Mouse (Mus musculus) gastrocnemius, postnatal 4 days (tissue): ENCODE results near the gene Otog. TPM values are rescaled to one million over a fixed set of nuclear protein-coding genes. Genes with fewer than 3 reads are reported as not detected.

Experiments
- DNase-seq, 2 experiments: peaks; one replicate each; pipeline ENCODE4 v3.0.0; 2021 to 2022; ENCODE audit warnings: low spot score in 2 of 2, mixed read lengths in 2 of 2
- total RNA-seq, 2 experiments: library from RNA; stranded (reverse); gene quantifications; 2 replicates each; pipeline ENCODE4 v1.2.3; 2021

Gene Otog
- total RNA-seq, 2 experiments from 2014 or later, result 0.21 to 0.34 TPM

DNA sequence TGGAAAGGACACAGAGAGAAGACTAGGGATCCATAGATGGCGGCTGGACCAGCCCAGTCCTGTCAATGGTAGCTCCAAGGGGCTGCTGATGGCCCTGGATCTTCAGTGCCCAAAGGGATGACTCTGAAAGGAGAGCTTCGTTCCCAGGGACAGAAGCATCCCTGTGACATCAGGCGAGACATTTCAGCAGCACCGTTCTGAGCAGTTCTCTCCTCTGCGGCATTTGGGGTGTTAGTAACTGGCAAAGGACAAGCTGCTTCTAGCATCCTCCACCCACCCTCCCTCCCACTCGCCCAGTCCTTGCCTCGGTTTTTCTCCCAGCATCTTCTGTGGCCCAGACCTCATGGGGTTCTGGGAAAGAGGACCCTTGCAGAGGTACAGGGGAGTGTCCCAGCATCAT lies 41.5 kb downstream of the Otog start:
- DNase-seq, result no peak

DNA sequence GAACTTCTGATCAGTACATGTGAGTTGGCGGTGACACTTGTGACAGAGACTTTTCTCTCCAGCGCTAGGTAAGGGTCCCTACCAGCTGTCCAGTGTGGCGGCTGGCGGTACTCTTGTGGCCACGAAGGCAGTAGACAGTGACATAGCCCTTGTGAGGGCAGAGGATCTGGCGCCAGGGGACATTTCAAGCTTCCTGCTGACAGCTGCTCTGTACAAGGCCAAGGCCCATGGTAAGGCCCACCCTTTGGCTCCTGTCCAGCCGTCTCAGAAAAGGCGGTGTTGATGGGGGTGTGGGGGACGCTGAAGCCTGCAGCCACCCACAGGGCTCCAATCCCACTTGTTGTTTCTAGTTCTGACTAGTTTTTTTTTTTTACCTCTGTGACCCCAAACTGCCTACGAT lies 42.9 kb downstream of the Otog start:
- DNase-seq, result peak; percentile 32 to 75

DNA sequence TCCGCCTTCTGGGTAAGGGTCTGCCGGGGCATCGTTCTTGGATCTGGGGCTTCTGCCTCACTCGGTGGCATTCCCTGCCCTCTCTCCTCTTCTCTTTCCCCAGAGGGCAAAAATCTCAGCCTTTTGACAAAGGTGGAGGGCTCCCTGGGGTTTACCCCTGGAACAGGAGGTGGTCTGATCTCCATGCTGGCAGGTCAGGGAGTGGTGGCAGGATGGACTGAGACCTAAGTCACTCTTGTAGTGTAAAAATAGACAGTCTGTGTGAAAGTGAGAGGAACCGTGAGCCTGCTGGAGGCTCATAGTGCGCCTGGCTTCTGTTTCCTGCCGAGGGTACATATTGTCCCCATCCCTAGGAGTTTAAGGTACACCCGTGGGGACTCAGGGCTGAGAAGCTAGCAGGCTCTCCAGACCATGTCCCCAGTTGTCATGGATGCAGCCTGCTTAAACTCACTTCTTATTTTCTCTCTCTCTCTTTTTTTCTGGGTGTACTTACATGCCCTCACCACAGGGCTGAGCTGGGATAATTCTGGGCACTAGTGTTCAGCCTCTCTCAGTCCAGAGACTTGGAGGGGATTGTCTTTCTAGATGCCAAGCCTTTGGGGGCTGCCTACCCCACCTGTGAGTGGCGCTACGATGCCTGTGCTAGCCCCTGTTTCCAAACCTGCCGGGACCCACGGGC lies 44.5 kb downstream of the Otog start:
- DNase-seq, result no peak

DNA sequence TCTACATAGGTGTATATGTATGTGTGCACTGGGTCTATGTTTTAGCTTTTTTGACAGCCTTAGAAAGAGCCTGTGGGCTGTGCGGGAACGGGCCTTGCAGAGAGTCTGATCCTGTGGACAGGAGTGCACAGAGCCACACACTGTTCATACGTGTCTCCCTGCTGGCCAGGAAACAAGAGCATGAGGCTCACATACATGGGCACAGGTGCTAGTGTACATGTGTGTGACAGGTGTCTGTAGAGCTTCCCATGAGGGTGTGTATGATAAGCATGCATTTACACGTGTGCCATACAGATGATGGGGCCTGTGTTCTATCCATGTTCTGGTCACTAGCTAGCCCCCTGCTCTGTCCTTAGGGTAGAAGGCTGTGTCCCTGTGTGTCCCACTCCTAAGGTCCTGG lies 45.6 kb downstream of the Otog start:
- DNase-seq, result no peak

DNA sequence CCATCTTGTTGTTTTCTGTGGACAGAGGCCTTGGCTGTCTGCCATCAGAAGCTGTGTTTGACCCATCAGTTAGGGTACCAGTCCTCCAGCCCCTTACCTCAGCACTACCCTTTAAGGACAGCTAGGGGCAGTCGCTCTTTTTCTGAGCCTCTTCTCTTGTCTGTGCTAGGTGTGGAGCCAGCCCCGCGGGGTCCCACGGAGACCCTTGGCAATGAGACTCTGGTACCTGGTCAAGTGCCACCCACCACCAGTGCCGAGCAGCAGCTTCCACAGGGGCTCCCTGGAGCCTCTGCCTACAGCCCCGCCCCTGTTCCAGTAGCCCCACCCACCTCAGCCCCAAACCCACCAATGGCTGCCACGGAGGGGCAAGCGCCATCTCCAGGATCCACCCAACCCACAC lies 46.3 kb downstream of the Otog start:
- DNase-seq, result no peak

DNA sequence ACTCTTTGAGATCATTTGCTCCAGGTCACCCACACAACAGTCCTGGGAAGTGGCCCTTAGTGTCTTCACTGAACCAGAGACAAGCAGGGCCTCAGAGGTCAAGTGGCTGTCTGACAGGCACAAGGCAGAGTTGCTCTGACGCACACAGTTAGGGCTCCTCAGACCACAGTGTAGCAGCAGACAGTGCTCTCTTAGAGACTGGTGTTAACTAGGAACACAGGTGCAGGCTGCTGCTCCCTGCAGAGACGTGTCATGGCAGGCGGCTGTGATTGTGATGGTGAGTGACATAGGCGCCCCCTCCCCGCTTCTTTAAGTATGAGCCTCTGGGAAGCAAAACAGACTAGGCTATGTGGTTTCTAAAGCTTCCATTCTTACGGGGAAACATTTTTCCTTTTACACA lies 55.5 kb downstream of the Otog start:
- DNase-seq, result no peak

DNA sequence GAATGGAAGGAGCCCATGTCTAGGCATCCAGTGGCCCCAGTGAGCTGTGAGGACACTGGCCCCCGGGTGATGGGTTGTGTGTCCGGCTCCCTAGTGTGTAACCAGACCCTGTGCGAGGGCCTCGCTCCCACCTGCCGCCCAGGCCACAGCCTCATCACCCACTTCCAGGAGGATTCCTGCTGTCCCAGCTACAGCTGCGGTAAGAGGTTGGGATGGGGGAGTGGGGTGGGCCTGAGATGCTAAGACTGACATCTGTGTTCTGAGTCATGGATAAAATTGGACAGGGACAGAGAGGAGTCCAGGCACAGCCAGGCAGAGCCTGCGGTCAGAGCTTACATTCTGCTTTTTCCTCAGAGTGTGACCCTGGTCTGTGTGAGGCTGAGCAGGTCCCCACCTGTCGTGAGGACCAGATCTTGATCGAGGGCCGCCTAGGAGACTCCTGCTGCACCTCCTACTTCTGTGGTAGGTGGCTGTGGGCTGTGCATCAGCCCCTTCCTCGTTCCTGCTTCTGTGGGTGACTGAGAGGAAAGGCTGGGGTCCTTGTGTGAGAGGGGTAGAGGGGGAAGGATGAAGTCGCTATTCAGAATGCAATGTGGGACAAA lies 60.3 kb downstream of the Otog start:
- DNase-seq, result no peak

DNA sequence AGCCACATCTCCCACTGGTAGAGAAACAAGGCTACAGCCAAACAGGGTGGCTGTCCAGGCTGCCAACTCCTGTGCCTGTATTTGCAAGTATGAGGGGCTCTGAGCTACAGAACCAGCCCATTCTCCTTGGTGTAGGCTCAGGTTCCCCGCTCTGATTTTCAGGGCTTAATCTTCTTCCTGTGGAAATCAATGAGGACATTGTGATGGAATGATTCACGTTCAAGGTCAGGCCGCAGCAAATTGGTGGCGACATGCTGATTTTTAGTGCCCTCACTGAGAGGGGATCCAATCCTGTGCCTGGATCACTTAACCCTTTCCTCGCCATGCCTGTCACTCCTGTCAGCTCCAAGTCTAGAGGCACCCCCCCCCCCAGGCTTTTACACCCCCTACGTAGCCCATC lies 72.7 kb downstream of the Otog start:
- peak in 1 of 2 experiments; percentile 22 for DNase-seq

DNA sequence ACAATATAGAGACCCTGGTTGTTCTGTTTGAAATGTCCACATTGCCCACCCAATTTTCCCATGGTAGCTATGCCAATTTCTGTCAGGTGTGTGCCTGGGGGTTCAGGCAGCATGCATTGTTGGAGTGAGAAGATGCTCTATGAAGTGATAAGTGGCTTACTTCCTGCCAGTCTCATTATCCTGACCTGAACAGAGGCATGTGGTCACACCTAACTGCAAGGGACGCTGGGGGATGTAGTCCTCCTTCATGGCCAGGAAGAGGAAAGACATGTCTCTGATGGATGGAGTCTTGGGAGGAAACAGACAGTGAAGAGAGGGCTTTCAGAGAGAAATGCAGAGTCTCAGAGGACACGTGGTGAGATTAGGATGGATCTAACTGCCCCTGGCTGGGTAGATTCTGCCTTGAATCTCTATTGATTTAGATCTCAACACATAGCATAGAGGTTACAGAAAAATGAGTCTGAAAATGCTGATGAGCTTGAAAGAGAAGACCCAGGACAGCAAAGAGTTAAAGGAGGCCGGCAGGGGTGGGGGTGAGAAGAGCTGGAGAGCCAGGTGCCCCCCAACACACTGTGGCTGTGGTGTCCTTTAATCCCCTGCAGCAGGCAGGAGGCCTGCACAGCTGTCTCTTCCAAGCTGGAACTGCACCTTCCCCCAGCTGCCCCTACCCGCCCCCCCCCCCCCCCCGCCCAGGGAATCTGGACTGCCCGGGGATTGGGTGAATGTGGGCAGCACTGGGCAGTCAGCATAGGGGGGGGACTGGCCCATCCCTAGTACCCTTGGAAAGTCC lies 73.6 kb downstream of the Otog start:
- no peak for DNase-seq

DNA sequence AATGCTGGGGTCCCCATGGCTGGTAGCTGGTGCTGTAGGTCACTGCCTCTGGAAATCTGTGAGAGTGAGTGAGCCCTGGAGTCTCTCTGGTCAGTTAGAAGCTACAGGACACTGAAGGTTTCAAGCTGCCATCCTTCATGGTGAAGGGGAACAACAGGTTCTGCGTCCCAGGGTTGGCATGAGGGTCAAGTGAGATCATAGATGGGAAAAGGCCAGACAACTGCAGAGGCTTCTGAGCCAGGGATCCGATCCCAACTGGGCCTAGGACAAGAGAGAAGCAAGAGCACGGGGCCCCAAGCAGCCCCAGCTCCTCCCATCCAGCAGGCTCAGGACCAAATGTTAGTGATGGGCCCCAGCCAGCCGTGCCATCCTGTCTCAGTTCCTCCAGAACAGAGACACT lies 74.9 kb downstream of the Otog start:
- DNase-seq, result peak in 1 of 2 experiments; percentile 56

DNA sequence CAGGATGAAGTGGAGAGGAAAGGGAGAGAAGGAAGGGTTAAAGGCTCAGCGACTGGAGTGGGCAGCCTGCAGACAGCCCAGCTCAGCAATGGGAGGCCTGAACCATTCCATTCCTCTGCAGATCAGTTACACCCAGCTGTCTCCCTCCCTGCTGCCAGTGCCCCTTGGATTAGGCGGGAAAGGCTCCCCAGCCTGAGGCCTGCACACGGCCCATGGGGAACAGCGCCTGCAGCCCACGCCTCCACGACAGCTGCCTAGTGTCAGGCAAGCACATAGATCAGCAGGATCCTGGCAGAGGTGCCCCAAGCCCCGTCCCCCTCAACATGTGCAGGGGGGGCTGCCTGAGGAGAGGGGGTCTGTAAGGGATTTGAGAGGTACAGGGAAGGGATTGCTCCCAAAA lies 76.2 kb downstream of the Otog start:
- DNase-seq, result peak in 1 of 2 experiments; percentile 56

DNA sequence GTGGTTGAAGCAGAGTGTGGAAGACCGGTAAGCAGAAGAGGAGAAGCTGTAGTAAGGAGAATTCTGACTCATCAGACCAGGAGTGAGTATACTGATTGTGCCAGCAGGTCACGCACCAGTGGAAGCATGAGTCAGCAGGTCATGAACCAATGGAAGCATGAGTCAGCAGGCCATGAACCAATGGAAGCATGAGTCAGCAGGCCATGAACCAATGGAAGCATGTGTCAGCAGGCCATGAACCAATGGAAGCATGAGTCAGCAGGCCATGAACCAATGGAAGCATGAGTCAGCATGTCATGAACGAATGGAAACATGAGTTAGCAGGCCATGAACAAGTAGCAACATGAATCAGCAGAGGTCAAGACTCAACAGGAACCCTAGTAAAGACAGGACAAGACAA lies 80.5 kb downstream of the Otog start:
- DNase-seq, result no peak

DNA sequence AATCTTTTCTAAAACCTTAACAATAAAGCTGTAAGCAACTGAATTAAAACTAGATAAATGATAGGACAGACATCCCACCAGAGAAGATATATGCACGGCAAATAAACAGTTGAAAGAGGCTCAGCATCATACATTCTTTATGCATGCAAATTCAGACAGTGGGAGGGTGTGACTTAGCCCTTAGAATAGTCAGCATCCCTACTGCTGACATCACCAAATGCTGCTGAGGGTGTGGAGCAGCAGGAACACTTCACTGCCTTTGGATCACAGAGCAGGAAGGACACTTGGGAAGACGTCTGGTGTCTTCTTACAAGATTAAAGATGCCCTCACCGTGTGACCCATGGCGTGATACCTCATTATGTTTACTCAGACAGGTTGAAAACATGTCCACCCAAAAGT lies 87.1 kb downstream of the Otog start:
- no peak for DNase-seq

DNA sequence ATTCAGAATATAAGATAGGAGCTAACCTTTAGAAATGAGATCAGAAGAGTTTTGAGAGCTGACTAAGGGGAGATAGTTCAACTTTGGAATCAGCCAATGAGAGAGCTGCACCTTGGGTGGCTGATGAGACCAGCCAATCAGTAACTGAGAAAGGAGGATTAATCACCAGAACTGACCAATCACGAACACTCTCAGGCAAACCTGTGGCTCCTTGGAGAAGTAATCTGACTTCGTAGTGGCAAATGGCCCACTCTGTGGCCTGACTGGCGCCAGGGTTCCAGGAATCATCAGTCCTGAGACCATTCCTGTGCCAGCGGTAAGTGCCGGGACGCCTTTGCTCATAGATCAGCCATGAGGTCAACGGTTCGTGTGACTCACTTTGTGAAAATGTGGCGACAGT lies 96.6 kb downstream of the Otog start:
- DNase-seq, result peak in 1 of 2 experiments; percentile 17

DNA sequence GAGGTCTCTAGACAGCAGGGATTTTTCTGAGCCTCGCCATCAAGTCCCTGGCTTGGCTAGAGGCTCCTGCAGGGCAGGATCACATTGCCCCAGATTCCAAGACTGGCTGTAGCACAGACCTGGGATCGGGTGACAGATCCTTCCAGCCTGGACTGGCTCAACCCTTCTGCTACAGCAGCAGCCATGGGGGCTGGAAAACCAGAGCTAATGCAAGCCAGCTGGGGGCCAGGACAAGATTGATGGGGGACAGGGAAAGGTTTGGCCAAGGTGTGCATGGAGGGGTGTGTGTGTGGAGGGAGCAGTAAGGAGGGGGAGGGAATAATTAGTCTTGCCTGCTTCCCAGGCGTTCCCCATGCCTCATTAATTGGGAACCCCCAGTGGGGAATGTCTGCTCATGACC lies 99.0 kb downstream of the Otog start:
- DNase-seq, result no peak

DNA sequence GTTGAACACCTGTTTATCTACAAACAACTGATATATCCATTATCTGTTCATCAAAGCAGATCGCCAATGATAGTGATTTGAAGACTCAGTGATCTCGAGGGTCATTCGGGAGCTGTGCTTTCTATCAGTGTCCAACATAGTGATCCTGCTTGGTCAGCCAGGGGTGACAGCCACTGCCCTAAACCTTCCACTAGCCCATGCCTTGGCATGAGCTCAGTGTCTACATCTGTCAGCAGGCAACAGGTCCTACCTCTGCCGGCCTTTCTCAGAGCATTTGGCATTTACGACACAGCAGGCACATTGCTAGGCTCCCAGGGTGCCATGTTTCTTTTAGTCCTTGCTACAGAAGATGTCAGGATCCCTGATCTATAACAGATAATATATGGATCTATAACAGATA lies 99.5 kb downstream of the Otog start:
- DNase-seq, result no peak

DNA sequence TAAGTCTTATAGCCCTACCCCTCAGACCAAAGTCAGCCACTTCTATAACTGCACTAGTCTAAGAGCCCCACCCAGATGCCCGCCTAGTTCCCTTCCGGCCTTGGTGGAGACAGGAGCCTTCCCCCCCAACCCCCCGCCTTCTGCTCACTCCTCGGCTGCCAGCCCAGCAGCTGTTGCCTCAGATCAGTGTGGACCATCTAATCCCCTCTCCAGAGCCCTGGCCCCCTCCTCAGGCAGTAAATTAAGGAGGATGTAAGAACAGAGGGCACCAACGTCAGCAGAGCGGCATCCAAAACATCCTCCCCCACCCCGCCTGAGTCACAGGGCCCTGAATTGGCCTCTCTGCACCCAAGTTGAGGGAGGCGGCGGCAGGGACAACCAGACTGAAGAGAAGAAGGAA lies 100.7 kb downstream of the Otog start:
- DNase-seq, result peak in 1 of 2 experiments; percentile 51

DNA sequence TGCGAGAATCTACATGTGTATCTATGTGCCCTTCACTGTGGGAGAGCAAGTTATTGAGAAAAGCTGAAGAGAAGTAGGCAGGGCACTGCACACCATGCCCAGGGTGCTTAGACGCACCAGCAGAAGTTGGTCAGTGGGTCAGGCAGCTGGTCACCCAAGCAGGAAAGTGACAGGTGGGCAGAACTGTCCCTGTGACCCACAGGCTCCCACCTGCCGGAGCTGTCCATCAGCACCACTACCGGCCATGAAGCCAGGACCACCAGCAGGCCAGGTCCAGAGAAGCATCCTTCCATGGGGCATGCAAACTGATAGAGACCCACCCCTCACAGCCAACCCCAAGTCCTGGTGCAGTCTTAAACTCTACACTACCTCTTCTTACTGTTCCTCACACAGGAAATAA lies 106.9 kb downstream of the Otog start:
- DNase-seq, result no peak

DNA sequence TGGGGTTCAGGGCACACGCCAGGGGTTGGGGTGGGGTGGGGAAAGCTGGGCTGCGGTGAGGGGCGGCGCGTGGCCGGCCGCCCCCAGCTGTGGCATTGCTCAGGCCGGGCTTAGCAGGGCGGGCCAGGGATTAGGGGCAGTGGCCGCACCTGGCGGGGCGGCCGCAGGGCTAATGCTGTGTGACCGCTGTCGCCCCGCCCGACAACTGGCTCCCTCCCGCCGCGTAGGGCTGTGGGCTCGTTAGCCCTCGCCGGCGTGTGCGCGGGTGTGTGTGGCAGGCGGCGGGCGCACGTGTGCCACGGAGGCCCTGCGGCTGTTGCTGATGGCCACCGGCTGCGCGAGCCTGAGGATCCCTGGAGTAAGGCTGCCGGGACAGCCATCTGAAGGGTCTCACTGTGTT lies 108.0 kb downstream of the Otog start:
- DNase-seq, result peak in 1 of 2 experiments; percentile 22

DNA sequence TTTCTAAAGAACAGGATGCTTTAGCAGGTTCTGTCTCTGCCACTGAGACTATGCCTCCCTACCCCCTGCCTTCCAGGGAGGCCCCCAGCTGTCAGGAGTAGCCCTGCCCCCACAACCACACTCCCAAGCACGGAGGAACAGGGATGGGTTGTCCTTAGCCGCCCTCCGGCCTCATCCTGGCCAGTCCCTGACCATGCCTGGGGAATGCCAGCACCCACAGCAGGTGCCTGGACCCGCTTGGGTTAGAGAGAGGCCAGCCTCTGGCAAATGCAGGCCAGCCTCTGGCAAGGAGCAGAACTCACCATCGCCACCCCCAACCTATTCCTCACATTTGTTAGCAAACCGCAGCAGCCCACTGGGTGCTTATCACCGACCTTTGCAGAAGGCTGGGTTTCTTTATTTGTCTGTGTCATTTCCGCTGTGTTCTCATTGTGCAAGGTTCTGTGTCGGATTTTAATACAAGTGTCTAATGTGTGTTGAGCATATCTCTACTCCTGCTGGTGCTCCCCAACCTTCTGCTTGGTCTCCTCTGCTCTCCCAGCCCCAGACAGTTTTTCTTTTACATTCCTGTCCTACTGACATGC lies 109.4 kb downstream of the Otog start:
- DNase-seq, result peak in 1 of 2 experiments; percentile 54

DNA sequence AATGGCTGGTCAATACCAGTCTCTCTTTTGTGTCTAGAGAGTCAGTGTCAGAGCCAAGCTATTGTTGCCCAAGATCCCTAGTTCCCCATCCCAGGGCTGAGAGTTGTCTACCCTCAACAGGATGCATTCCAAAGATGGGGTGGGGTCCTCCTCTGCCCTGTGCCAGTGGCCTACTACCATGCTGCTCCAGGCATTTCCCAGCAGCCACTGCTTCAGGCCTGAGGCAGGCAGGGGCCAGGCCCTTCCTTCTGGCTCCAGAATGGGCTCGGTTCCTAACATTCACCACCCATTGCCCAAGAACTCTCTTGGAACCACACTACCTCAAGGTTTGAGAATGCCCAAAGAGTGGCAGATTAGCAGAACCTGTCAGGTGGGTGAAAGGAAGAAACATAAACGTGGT lies 112.0 kb downstream of the Otog start:
- no peak for DNase-seq

DNA sequence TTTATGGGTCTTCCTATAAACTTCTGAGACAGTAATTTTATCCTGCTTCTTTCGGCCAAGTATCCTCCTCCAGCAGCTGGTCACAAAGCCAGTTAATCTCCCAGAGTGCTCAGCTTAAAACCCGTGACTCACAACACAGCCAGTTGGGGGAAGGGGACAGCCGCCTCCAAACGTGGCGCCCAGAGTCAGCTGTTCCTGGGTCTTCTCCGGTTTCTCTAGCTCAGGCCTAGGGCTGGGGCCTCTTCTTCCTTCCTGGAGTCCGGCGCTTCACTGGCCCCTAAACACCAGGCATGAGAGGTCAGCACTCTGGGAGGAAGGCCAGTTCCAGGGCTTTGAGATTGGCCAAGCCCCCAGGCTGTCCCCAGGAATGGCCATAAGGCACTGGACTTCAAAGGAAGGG lies 112.4 kb downstream of the Otog start:
- DNase-seq, result peak in 1 of 2 experiments; percentile 56
